Mouse (Mus musculus): Measurements from ENCODE around the gene Rrp15. TPM values are rescaled to one million over a fixed set of nuclear protein-coding genes. Genes with fewer than 3 reads are reported as not detected.

Gene Rrp15
- polyA plus RNA-seq, 1 experiment from 2014 or later: 21.9 TPM

- no peak for ATAC-seq (ENCODE audit: low read depth)
- H3K27me3 ChIP-seq (ENCODE audit: control insufficient read depth, insufficient read depth, low read depth, low read length): no peaks in the 10 kb centered on the region
- WGBS (ENCODE audit: insufficient replicate concordance): 62% methylated on average over 4 of the region's 4 CpGs
- H3K9ac ChIP-seq (ENCODE audit: low read depth, low read length): no peak overlapping the region
- no peaks in the 10 kb centered on the region for H3K9me3 ChIP-seq (replicated peaks; ENCODE audit: control insufficient read depth, low read length)
- no peaks in the 10 kb centered on the region for H3K4me1 ChIP-seq (ENCODE audit: control insufficient read depth, low read depth, low read length)
- no peaks in the 10 kb centered on the region for H3K36me3 ChIP-seq (ENCODE audit: control insufficient read depth, insufficient read depth)
- no peak overlapping the region for H3K4me3 ChIP-seq (ENCODE audit: low read depth, low read length)
- H3K4me2 ChIP-seq (ENCODE audit: low read depth, low read length): no peak overlapping the region
- no peak overlapping the region for H3K27ac ChIP-seq (ENCODE audit: low read length)
Measured at GRCm38 (mm10) chr1:186692370-186692769, 56.8 kb downstream of the Rrp15 start.

DNA sequence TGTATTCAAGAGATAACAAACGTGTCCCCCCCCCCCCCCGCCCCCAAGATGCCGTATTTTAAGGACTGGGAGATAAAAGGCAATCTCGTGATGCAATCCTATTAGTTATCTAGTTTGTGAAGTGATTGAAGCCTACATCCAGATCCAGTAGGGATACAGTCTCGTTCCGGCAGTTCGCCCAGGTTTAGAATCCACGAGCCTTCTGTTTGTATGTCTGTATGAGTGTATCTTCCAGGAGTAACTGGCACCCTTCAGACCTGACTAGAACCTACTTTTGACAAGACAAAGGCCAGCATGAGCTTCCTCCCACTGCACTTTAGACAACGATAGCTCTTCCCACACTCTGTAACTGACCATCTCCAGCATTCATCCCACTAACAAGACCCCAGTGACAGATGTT is 57.5 kb downstream of the Rrp15 start:
- WGBS (ENCODE audit: insufficient replicate concordance): 58% methylated on average over 9 of the region's 9 CpGs
- H3K9ac ChIP-seq (ENCODE audit: low read depth, low read length): no peak overlapping the region

GRCm38 (mm10) chr1:186684041-186684440 is 65.1 kb downstream of the Rrp15 start:
- no peak for ATAC-seq (ENCODE audit: low read depth)
- H3K4me3 ChIP-seq (ENCODE audit: low read depth, low read length): no peak overlapping the region
- no peaks in the 10 kb centered on the region for H3K4me1 ChIP-seq (ENCODE audit: control insufficient read depth, low read depth, low read length)
- 61% methylated on average over 3 of the region's 3 CpGs for WGBS (ENCODE audit: insufficient replicate concordance)
- no peaks in the 10 kb centered on the region for H3K27me3 ChIP-seq (ENCODE audit: control insufficient read depth, insufficient read depth, low read depth, low read length)
- H3K9me3 ChIP-seq (replicated peaks; ENCODE audit: control insufficient read depth, low read length): no peaks in the 10 kb centered on the region
- no peak overlapping the region for H3K9ac ChIP-seq (ENCODE audit: low read depth, low read length)
- H3K27ac ChIP-seq (ENCODE audit: low read length): no peak overlapping the region
- H3K36me3 ChIP-seq (ENCODE audit: control insufficient read depth, insufficient read depth): no peaks in the 10 kb centered on the region
- no peak overlapping the region for H3K4me2 ChIP-seq (ENCODE audit: low read depth, low read length)

More for the DNA sequence above, 57.5 kb downstream of the Rrp15 start:
- H3K4me1 ChIP-seq (ENCODE audit: control insufficient read depth, low read depth, low read length): no peaks in the 10 kb centered on the region
- H3K27ac ChIP-seq (ENCODE audit: low read length): no peak overlapping the region
- no peaks in the 10 kb centered on the region for H3K9me3 ChIP-seq (replicated peaks; ENCODE audit: control insufficient read depth, low read length)
- no peak for ATAC-seq (ENCODE audit: low read depth)
- no peaks in the 10 kb centered on the region for H3K27me3 ChIP-seq (ENCODE audit: control insufficient read depth, insufficient read depth, low read depth, low read length)
- no peak overlapping the region for H3K4me2 ChIP-seq (ENCODE audit: low read depth, low read length)
- H3K4me3 ChIP-seq (ENCODE audit: low read depth, low read length): no peak overlapping the region
- no peaks in the 10 kb centered on the region for H3K36me3 ChIP-seq (ENCODE audit: control insufficient read depth, insufficient read depth)

GRCm38 (mm10) chr1:186682606-186683005 is 66.6 kb downstream of the Rrp15 start:
- no peak overlapping the region for H3K4me3 ChIP-seq (ENCODE audit: low read depth, low read length)
- no peaks in the 10 kb centered on the region for H3K36me3 ChIP-seq (ENCODE audit: control insufficient read depth, insufficient read depth)
- no peaks in the 10 kb centered on the region for H3K27me3 ChIP-seq (ENCODE audit: control insufficient read depth, insufficient read depth, low read depth, low read length)
- no peaks in the 10 kb centered on the region for H3K9me3 ChIP-seq (replicated peaks; ENCODE audit: control insufficient read depth, low read length)
- H3K4me2 ChIP-seq (ENCODE audit: low read depth, low read length): no peak overlapping the region
- no peaks in the 10 kb centered on the region for H3K4me1 ChIP-seq (ENCODE audit: control insufficient read depth, low read depth, low read length)
- H3K27ac ChIP-seq (ENCODE audit: low read length): no peak overlapping the region
- WGBS (ENCODE audit: insufficient replicate concordance): 52% methylated on average over 7 of the region's 7 CpGs
- ATAC-seq (ENCODE audit: low read depth): no peak
- no peak overlapping the region for H3K9ac ChIP-seq (ENCODE audit: low read depth, low read length)

DNA sequence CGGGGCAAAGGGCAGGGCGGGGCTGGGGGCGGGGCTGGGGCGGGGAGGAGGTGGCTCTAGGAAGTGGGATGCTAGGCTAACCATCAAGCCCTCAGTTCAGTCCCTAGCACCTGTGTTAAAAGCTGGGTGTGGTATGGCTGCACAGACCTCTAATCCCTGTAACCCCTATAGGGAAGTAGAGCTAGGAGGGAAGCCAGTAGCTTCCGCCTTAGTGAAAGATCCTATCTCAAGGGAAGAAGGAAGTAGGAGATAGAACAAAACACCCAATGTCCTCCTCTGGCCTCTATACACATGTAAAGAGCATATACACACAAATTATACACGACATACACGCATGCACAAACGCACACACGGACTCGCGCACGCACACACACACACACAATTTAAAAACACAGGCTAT is 71.5 kb downstream of the Rrp15 start:
- H3K4me3 ChIP-seq (ENCODE audit: low read depth, low read length): no peak overlapping the region
- no peaks in the 10 kb centered on the region for H3K9me3 ChIP-seq (replicated peaks; ENCODE audit: control insufficient read depth, low read length)
- H3K36me3 ChIP-seq (ENCODE audit: control insufficient read depth, insufficient read depth): no peaks in the 10 kb centered on the region
- no peaks in the 10 kb centered on the region for H3K4me1 ChIP-seq (ENCODE audit: control insufficient read depth, low read depth, low read length)
- 58% methylated on average over 12 of the region's 12 CpGs for WGBS (ENCODE audit: insufficient replicate concordance)
- H3K4me2 ChIP-seq (ENCODE audit: low read depth, low read length): no peak overlapping the region
- no peak for ATAC-seq (ENCODE audit: low read depth)
- H3K27me3 ChIP-seq (ENCODE audit: control insufficient read depth, insufficient read depth, low read depth, low read length): no peaks in the 10 kb centered on the region
- H3K27ac ChIP-seq (ENCODE audit: low read length): no peak overlapping the region
- H3K9ac ChIP-seq (ENCODE audit: low read depth, low read length): no peak overlapping the region

DNA sequence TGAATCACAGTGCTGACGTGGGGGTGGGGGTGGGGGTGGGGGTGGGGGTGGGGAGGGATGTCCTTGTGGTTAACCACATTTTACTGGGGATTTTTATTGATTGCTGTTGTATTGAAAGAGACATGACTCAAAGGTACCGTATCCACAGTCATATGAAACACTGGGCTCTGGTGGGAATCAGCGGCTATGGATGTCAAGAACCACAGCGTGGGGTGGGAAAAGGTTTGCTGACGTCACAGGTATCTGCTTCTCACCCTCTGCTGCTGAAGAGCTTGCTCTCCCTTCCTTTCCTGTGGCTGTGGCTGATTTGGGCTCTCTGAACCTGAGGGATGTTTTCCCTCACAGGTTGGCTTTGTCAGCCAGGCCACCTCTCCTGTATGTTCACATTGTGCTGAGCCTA is 73.0 kb downstream of the Rrp15 start:
- Histone ChIP-seq H3K4me2 (ENCODE audit: low read depth, low read length) (no peak overlapping the region), H3K4me1 (ENCODE audit: control insufficient read depth, low read depth, low read length) (no peaks in the 10 kb centered on the region), H3K4me3 (ENCODE audit: low read depth, low read length) (no peak overlapping the region), H3K27me3 (ENCODE audit: control insufficient read depth, insufficient read depth, low read depth, low read length) (no peaks in the 10 kb centered on the region), H3K27ac (ENCODE audit: low read length) (no peak overlapping the region), H3K9me3 (replicated peaks; ENCODE audit: control insufficient read depth, low read length) (no peaks in the 10 kb centered on the region), H3K36me3 (ENCODE audit: control insufficient read depth, insufficient read depth) (no peaks in the 10 kb centered on the region), H3K9ac (ENCODE audit: low read depth, low read length) (no peak overlapping the region)
- ATAC-seq (ENCODE audit: low read depth): no peak
- WGBS (ENCODE audit: insufficient replicate concordance): 61% methylated on average over 5 of the region's 5 CpGs

DNA sequence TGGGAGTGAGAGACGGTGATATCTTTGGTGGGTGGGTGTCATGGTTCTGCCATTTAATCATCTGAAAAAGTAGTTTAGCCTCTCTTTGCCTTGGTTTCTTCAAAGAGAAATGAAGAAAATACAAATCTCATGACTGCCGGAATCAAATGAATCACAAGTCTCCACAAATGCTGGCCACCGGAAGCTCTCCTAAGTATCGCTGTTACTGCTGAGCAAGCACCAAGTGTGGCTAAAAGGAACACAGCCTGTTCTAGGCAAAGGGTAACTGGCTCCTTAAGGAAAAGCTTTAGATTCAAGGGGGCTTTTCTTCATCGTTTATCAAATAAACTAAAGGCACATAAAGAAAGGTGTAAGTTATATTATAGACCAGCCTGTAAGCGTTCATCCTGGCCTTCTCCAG is 73.9 kb downstream of the Rrp15 start:
- Histone ChIP-seq H3K4me3 (ENCODE audit: low read depth, low read length) (no peak overlapping the region), H3K9me3 (replicated peaks; ENCODE audit: control insufficient read depth, low read length) (no peaks in the 10 kb centered on the region), H3K4me2 (ENCODE audit: low read depth, low read length) (no peak overlapping the region), H3K27me3 (ENCODE audit: control insufficient read depth, insufficient read depth, low read depth, low read length) (no peaks in the 10 kb centered on the region), H3K4me1 (ENCODE audit: control insufficient read depth, low read depth, low read length) (no peaks in the 10 kb centered on the region), H3K36me3 (ENCODE audit: control insufficient read depth, insufficient read depth) (no peaks in the 10 kb centered on the region), H3K9ac (ENCODE audit: low read depth, low read length) (no peak overlapping the region), H3K27ac (ENCODE audit: low read length) (no peak overlapping the region)
- 71% methylated on average over 6 of the region's 6 CpGs for WGBS (ENCODE audit: insufficient replicate concordance)
- no peak for ATAC-seq (ENCODE audit: low read depth)

DNA sequence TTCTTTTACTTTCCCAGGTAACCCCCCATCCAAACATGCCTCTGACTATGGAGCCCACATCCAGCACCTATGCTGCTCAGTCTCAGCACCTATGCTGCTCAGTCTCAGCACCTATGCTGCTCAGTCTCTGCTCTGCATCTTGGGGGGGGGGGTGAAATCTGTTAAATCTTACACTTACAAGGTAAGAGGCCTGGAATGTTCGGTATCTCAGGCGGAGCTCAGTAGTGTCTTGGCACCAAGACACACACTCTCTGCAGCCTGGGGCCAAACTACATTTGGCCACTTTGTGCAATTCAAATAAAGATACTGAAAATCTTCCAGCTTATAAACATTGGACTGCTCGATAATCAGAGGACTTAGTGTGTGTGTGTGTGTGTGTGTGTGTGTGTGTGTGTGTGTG is 74.5 kb downstream of the Rrp15 start:
- Histone ChIP-seq H3K9ac (ENCODE audit: low read depth, low read length) (no peak overlapping the region), H3K4me1 (ENCODE audit: control insufficient read depth, low read depth, low read length) (no peaks in the 10 kb centered on the region), H3K27me3 (ENCODE audit: control insufficient read depth, insufficient read depth, low read depth, low read length) (no peaks in the 10 kb centered on the region), H3K4me3 (ENCODE audit: low read depth, low read length) (no peak overlapping the region), H3K36me3 (ENCODE audit: control insufficient read depth, insufficient read depth) (no peaks in the 10 kb centered on the region), H3K27ac (ENCODE audit: low read length) (no peak overlapping the region), H3K4me2 (ENCODE audit: low read depth, low read length) (no peak overlapping the region), H3K9me3 (replicated peaks; ENCODE audit: control insufficient read depth, low read length) (no peaks in the 10 kb centered on the region)
- WGBS (ENCODE audit: insufficient replicate concordance): 65% methylated on average over 3 of the region's 3 CpGs
- ATAC-seq (ENCODE audit: low read depth): no peak

GRCm38 (mm10) chr1:186673166-186673565 is 76.0 kb downstream of the Rrp15 start:
- Histone ChIP-seq H3K4me2 (ENCODE audit: low read depth, low read length) (no peak overlapping the region), H3K9ac (ENCODE audit: low read depth, low read length) (no peak overlapping the region), H3K4me1 (ENCODE audit: control insufficient read depth, low read depth, low read length) (no peaks in the 10 kb centered on the region), H3K9me3 (replicated peaks; ENCODE audit: control insufficient read depth, low read length) (no peaks in the 10 kb centered on the region), H3K4me3 (ENCODE audit: low read depth, low read length) (no peak overlapping the region), H3K27me3 (ENCODE audit: control insufficient read depth, insufficient read depth, low read depth, low read length) (no peaks in the 10 kb centered on the region), H3K27ac (ENCODE audit: low read length) (no peak overlapping the region), H3K36me3 (ENCODE audit: control insufficient read depth, insufficient read depth) (no peaks in the 10 kb centered on the region)
- no peak for ATAC-seq (ENCODE audit: low read depth)
- 64% methylated on average over 4 of the region's 4 CpGs for WGBS (ENCODE audit: insufficient replicate concordance)
